Mouse (Mus musculus): ENCODE data around the gene Zzz3.

Gene Zzz3

DNA sequence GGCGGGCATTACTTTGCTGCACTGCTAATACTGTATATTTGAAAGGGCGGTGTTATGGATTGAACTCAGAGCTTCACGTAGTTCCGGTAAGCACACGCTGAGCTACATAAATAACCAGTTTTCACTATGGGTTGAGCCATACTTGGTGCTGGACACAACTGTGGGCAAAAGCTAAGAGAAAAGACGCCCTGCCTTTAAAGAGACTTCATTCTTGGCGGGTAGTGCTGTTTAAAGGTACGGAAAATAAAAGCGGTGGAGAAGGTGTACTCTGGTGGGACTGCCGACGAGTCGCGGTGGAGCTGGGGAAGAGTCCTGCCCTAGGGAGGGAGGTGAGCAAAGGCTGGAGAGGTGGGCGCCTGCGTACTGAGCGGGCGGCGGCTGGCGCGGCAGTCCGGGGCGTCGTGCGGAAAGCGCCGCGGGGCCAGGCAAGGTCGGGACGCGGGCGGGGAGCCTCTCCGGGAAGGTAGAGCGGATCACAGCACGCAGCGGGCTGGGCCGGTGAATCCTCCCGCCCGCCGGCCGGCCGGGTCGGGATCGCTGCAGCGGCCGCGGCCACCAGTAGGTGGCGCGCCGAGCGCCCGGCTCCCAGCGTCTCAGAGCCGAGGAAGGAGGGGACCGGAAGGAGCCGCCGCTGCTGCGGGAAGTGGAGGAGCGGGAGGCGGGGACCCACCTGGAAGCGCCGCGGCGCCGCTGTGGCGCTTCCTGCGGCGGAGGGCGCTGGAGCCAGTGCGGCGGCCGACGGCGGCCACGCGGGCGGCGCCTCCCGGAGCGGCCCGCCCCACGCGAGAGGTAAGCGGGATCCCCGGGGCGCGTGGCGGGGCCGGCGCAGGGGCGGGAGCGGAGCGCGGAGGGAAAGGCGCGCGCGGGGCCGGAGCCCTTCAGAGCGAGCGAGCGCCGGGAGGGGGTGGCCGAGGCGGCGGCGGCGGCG is at the start of gene Zzz3:
TSS of gene Zzz3 (plus strand) at position 124 of the 928 bp plus-strand sequence.
- CTCF ChIA-PET = no interaction called here

DNA sequence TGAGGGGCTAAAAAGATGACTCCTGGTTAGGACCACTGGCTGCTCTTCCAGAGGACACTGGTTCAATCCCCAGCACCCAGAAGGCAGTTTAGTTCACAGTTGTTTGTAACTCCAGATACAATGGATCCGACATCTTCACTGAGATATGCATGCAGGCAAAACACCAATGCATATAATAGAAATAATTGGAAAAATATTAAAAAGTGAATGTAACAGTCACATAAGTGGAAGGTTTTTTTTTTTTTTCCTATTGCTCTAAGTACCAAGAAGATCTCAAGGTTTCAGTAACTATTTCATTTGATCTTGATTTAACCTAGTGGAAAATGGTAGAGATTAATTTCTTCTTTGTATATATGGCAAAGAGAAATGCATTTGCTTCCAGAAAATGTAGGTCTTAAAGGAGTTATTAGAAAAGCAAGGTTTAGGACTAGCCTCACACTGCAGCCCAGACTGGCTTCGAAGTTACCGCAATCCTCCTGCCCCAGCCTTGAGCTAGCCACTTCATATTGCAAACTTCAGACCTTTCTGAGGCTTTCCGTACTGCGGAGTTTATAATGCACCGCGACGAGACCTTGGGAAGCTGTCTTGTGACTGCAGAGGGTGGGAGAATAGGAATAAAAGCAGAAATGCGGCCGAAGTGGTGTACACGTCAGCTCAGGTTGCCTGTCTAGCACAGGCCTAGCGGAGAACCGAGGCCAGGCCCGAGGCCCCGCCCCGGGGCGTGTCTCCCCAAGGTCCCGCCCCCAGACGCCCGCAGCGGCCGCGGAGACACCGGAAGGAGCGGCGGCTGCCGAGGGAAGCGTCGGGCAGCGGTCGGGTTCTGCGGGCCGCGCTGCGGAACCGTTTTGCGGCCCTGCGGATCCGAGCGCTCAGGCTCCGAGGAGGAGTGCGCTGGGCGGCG is 49.3 kb upstream of the Zzz3 start, which contains the start of gene Usp33:
TSS of gene Usp33 (plus strand) at position 747 of the 901 bp plus-strand sequence.
- CTCF ChIA-PET = interaction anchor here (0.6 kb wide), 1 partner anchor 1597 kb away, joined by 3 read pairs; no protein-coding TSS in a partner anchor

DNA sequence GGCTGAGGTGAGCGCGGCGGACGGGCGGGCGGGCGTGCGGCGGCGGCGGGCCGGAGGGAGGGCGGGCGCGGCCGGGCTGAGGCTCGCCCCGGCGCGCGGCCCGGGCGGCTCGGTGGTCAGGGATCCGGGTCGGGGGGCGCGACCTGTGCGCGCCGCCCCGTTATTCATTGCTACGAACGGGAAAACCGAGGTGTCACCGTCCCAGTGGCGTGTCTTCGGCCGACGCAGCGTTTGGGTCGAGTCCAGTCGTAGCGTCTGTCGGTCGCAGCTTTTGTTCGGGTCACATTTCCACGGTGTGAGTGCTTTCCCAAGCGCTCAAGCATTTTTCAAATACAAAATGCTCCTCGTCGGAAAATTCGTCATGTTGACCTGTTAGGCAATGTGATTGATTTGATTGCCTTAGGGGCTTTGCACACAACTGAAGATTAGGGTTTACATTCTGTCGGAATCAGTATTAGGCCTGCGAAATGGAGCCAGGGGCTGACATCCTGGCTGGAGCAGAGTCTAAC is 48.6 kb upstream of the Zzz3 start:
- CTCF ChIA-PET = interaction anchor here (0.6 kb wide), 1 partner anchor 1597 kb away, joined by 3 read pairs; no protein-coding TSS in a partner anchor

DNA sequence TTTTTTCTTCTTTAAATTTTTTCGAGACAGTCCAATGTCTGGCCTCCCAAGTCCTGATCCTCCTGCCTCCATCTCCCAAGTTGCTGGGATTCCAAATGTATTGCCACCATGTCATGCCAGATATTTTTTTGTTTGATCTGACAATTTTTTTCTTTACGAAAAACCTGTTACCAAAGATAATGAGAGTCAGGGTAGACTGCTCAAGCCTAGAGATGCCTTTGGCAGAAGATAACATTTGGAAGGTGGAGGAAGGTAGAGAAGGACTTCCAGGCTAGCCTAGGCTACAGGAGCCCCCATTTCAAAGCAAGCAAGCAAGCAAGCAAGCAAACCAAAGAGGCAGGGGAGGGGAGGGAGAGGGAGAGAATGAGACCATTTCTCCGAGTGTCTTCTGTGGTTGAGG is 48.0 kb upstream of the Zzz3 start:
- CTCF ChIA-PET = no interaction called here

DNA sequence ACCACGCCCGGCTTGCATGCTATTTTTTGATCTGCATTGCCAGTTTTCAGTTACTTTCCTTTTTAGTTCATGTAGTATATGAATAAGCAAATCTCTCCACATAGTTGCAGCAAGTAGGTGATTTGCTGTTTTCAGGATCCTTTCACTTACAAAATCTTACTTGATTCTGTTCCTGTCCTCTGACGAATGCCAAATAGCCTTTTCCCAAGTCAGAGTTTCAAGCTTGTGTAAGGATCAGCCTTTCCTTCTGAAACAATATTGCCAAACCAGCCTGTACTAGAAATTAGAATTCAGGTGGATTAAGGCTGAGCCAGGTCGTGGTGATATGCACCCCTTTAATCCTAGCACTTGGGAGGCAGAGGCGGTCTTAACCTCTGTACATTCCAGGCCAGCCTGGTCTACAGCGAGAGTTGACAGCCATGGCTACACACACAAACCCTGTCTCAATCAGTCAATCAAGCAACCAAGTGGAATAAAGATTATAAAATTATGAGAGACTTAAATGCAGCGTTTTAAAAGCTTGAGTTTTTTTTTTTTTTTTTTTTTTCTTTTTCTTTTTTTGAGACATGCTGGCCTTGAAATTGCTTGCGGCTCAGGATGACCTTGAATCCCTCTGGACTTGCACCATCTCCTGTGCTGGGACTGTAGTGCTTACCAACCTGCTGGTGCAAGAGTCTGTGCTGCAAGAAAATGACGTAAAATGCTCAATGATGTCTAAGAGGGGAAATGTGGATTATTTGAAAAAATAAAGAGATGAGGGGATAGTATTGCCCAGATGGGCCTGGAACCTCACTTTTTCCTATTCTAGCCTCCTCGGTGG is 47.1 kb upstream of the Zzz3 start:
- CTCF ChIA-PET = interaction anchor here (0.6 kb wide), 1 partner anchor 136 kb away, joined by 7 read pairs; no protein-coding TSS in a partner anchor

DNA sequence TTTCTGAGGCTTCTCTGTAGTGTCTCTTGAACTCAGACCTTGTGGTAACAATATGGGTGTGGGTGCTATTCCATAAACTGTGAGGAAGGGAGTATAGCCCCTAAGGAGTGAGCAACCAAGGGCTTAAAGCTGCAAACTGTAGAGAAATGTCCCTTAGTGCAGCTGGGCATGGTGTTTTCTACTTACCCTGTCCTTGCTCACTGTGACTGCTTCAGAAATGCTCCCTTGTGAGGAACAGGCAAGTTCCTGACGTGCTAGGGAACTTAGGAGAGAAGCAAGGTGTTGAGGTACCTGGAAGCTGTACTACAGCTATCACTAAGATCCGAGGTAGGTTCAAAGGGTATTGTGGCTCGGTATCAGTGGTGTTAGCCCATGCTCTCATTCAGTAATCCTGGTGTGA is 44.8 kb upstream of the Zzz3 start:
- CTCF ChIA-PET = no interaction called here

DNA sequence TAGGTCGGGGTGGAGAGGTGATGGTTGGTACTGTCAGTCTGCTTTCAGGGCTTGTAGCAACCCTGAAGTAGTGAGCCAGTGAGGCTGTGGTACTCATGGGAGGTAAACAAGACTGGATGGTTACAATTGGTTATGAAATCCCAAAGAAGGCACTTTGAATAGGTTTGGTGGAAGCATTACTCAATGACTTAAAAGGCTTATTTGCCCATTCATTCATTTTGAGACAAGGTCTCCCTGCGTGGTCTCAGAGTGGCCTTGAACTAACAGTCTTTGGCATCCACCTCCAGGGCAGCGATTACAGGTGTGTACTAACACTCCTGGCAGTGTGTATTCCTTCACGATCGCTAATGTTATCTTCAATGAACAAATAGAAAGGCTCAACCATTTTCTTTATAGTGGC is 44.3 kb upstream of the Zzz3 start:
- CTCF ChIA-PET = no interaction called here

DNA sequence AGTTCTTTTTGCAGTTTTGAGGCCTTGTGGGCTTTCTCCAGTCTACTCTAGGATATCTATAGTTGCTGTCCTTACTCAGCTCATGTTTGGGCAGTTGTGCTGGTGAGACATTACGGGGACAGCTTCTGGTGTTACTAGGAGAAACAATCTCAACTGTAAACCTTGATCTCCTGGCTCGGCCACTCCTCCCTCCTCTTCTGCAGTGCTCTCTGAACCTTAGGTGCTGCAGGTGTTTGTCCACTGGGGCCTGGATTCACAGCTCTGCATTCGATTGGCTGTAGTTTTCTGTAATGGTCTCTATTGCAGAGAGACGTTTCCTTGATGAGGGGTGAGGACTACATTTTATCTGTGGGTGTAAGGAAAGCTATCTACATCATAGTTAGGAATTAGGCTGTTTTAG is 43.0 kb upstream of the Zzz3 start:
- CTCF ChIA-PET = no interaction called here

DNA sequence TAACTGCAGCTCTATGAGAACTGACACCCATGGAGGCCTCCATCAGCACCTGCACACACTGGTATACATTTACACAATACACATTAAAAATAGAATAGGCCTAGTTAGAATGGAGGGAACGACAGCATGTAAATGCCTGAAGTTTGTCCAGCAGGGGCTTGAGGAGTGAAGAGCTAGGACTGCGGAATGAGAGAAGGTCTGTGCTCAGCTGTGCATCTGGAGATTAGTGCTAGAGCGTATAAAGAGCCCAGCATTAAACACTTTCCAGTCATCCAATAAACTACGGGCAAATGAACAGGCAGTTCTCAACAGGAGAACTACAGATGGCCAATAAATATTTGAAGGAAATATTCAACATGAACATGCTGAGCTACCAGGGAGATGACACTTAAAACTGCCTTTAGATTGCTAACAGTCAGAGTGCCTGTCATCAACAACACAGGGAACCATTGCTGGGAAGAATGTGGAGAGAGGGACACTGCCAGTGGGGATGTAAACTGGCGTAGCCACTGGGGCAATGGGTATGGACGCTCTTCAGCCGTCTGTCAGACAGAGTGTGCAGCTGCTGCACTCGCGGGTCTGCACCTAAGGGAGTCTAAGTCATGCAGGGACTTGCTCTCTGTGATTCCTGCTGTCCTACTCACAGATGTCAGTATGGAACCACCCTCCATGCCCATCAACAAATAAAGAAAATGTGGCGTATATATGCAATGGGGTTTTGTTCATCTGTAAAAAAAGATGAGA is 41.7 kb upstream of the Zzz3 start:
- CTCF ChIA-PET = interaction anchor here (0.6 kb wide), 1 partner anchor 38 kb away, joined by 16 read pairs; no protein-coding TSS in a partner anchor

DNA sequence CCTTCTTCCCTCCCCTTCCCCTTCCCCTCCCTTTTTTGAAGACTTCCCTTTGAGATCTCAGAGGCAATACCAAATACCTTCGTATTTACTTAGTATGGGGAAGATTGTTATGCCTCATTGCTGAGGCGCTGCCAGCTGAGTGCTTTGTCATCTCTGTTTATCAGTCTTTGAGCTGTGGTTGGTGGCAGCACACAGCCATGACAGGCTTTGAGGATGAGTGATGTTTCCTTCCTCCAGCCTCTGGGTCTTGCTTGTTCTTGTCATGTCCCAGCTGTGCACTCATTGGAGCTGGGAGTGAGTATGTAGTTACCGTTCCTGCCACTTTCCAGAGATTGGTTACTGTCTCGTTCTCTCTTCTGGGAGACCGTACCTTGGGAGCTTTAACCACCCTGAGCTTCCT is 39.9 kb upstream of the Zzz3 start:
- CTCF ChIA-PET = no interaction called here

DNA sequence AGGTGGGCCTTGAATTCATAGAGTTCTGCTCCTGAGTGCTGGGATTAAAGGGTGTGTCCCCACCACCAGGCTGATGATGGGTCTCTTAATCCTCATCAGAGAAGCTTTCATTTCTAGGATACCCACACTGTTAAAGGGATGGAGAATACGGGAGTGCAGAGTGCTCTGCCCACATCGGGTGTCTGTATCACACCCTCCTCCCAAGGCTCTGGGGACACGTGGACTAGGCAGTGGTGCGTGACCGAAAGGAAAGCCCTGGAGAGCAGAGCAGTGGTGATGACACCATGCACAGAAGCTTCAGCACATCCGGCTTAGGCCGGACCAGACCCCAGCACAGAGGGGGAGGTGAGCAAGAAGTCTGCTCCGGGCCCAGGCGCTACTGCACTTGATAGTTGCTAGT is 38.5 kb upstream of the Zzz3 start:
- CTCF ChIA-PET = no interaction called here

DNA sequence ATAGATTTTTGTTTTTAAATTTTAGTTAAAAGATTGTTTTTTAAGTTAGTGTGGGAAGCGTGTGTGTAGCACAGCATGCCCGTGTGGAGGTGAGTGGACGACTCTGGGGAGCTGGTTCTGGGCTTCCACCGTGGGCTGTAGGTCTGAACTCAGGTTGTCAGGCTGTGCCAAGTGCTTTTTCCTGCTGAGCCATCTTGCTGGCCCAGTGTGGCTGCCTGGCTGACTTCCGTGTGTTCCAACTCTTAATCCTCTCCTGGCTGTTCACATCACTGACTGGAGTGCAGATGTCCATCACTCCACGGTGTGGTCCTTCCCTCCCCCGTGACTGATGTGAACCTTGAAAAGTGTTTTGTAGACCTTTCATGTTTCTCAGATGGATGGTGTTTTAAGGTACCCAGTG is 36.1 kb upstream of the Zzz3 start:
- CTCF ChIA-PET = interaction anchor here (0.6 kb wide), 1 partner anchor 26 kb away, joined by 4 read pairs; no protein-coding TSS in a partner anchor

DNA sequence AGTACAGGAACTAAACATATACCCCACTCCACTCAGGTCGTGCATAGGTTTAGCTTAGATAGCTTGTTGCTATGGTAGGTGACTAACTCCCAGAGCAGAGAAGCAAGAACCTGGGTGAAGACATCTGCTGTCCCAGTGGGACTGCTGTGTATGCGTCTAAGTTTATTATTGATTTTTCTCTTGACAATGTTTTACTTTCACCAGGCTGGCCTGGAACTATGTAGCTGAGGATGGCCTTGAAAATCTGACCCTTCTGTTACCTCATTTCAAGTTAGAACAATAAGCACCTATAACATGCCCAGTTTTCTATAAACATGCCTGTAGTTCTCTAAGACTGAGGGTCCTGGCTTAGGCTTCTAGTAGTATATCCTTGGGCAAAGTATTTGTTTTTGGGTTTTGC is 31.1 kb upstream of the Zzz3 start:
- CTCF ChIA-PET = no interaction called here

DNA sequence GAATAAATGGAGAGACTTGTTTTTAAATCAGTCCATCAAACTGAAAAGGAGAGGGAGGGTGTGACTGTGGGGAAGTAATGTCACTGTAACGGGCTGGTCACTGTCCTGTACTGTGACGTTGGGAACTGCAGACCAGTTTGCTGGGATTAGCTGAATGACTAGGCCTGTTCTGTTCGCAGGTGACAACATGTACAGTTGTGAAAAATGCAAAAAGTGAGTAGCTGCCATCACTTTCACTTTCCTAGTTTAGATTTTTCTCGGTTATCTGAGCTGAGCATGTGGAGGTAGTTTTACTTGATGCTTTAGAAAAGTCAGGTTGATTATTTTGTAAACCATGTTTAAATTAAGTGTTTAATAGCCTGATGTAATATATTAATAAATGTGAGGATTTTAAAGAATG is 19.2 kb upstream of the Zzz3 start:
- CTCF ChIA-PET = no interaction called here

DNA sequence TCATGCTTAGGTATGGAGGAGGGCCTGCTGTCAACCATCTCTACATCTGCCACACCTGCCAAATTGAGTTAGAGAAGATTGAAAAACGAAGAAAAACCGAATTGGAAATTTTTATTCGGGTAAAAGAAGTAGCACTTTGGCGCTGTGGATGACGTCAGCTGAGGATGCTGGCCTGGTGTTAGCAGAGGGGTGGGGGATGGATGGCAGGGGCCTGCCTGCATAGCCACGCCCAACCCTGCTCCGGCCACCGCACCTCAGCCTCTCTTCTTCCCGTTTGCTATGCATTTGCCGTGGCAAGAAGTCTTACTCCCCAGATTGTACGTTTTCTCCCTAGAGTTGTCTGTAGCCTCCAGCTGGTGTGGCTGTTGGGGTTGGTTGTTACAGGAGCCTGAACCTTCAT is 11.2 kb upstream of the Zzz3 start:
- CTCF ChIA-PET = no interaction called here

DNA sequence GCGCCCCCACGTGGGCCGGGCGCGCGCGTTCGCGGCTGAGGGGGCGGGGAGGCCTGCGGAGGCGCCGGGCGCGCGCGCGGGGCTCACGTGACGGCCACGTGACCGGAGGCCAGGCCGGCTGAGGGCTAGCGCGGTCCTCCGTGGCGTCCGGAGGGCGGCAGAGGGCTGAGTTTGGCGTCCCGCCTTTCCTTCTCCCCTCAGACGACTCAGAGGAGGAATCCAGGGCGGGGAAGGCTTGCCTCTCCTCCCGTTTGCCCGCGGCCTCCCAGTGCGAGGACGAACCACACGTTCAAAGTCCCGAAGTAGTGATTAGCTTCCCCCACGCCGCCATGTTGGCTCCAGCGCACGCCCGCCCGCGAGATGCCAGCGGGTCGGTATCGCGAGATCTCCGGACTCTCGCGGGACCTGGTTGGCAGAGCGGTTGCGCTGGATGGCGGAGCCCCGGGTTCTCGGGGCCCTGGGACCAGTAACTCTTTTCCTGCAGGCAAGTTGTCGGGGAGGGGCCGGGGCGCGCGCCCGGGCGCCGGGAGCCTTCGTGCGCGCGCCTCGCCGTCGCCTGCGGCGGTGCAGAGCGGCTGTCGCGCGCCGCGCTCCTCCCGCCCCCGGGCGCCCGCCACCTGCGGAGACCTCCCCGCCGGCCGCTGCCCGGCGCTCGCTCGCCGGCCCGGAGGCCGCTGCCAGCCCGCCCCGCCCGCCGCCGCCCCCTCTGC is 1.2 kb downstream of the Zzz3 start:
- CTCF ChIA-PET = no interaction called here

DNA sequence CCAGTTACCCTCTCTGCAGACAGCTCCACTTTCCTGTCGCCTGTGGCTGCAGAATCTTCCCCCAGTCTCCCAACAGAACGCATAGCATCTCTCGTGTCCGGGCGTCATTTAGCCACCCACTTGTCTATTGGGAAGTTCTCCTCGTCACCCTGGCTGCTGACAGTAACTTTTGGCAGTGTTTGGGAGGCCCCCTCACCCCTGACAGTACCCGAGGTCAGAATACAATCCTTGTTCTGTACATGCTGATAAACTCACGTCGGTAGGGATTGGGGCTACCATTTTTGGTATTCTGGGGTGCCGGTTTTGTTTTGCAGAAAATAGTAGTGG is 1.7 kb downstream of the Zzz3 start:
- CTCF ChIA-PET = no interaction called here

DNA sequence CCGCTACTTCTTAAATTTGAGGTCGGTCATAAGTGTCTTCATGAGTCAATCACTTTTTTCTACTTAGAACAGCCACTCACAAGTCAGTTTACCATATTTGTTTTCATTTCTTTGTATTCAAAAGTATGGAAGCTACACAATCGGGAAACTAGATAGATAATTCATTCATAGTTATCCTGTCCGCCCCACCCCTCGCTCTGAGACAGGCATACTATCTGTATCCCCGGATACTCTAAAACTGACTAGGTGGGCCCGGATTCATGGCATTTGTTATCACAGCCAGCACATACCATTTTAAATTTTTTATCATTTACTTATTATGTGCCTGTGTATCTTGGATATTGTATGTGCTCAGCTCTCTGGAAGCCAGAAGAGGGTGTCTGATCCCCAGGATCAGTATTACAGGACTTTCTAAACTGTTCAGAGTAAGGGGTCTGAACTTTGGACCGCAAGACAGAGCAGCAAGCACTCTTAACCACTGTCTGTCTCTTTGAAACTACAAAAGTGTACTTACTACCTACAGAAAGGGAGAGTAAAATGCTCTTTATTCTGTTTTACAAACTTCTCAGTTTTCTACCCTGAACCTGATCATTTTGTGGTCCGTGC is 2.2 kb downstream of the Zzz3 start:
- CTCF ChIA-PET = no interaction called here

DNA sequence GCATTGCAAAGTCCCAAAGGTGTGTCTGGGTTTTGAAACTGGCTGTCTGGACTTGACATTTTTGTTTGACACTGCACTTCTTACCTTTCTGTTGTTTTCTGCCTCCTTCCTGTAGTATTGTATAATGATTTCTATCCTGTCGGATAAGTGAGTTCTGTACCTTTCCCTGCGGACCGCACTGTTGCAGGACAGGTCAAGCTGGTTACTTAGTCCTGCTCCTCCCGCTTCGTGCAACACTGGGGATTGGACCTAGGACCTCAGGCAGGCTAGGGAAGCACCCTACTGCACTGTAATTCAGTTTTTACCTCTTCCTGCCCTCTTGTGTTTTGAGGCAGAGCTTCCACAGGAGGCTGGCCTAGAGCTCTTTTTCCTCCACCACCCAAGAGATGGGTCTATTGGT is 5.2 kb downstream of the Zzz3 start:
- CTCF ChIA-PET = no interaction called here

DNA sequence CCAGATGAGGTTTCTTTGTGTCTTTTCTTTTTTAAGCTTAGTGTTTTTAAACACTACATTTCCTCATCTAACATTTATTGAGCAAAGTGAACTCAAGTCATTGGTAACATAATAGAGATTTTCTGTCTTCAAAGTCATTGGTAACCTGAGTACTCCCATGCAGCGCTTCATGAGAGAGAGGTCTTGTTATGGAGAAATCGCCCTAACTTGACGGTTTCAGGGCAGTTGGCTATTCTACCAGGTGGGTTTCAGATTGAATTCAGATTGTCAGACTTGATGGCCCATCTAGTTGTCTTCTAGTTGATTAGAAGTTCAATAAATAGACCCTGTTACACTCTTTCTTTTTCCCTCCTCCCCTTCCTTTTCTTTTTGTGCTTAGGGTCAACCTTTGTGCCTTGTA is 5.6 kb downstream of the Zzz3 start:
- CTCF ChIA-PET = no interaction called here
